Mouse (Mus musculus): ENCODE data around the gene Rffl. TPM values are rescaled to one million over a fixed set of nuclear protein-coding genes. Genes with fewer than 3 reads are reported as not detected.

Gene Rffl
- 10.2 TPM for polyA plus RNA-seq (2014; fragmentation: Illumina TruSeq; extraction: RNeasy Lipid Tissue Mini Kit (QIAGEN cat#74804); ENCODE audit: low replicate concordance)

DNA sequence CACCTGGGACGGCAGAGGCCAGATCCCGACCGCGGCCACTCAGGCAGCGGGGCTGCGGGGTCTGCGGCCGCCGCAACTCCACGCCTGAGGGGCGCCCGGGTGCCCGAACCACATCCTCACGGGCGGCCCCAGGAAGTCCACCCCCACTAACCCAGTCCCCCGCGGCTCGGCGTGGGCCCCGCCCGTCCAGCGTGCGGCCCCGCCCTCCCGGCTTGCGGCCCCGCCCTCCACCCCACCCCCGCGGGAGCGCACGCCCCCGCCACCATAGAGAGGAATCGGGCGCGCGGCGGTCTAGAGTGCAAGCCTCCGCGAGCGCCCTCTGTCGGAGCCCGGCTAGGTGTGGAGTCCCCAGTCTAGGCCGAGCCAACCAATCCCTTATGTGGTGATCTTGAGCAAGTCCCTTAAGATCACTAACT, at the start of gene Rffl:
TSS of gene Rffl (minus strand) at position 180 of the 416 bp plus-strand sequence.

DNA sequence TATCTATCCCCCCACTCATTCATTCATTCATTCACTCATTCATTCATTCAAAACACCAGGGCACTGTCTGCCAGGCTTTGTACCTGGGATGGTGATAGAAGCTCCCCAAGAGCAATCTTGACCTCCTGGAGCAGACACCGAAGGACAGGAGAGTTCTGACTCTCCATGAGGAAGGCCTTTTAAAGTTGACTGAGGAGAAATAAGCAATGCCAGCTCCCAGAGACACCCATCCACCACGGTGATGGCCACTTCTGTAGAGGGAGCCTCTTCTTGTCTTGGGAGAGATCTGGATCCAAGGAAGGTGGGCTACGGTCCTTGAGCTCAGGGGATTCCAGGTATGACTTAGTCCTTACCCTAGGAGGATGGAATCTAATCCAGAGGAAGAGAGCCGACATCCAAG, 39.2 kb upstream of the Rffl start, which contains the start of gene Unc45b:
TSS of gene Unc45b (plus strand) at position 301 of the 400 bp plus-strand sequence.

DNA sequence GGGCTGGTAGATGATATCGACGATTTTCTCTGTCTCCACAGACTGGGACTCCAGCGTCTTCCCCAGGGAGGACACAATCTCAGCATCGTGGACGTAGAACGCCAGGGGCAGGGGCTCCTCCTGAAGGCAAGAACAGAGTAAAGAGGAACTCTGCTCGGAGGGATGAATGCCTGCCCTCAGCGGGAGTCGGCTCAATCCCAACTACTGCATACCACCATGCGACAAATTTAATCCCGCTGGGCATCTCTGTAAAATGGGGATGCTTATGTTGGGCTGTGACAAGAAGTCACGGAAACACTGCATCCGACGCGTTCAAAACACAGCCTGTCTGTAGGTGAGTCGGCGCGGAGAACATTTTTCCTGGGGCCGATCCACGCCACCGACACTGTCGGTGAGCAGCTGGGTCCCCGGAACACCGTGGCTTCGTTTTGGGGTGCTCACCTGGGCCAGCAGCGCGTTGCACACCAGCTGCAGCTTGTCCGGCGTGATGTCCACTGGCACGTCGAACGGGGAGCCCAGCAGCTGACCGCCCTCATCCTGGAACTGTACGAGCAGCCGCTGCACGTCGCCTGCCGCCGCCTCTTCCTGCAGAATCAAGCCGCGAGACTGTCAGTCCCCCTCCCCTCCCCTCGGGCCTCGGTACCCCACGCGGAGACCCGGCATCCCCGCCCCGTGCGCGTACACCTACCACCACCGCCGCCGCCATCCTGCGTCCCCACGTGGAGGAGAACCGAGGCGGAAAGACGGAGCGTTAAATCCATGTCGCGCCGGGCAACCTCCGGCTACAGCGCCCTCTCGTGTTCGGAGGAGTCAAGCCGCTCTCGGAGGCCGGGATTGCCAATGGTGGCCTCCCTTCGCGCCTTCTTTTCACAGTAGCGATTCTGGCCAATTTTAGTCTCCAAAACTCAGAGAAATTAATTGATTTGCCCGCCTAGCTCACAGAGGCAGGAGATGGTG, 36.9 kb upstream of the Rffl start, which contains the start of gene Nle1:
TSS of gene Nle1 (minus strand) at position 761 of the 957 bp plus-strand sequence.

DNA sequence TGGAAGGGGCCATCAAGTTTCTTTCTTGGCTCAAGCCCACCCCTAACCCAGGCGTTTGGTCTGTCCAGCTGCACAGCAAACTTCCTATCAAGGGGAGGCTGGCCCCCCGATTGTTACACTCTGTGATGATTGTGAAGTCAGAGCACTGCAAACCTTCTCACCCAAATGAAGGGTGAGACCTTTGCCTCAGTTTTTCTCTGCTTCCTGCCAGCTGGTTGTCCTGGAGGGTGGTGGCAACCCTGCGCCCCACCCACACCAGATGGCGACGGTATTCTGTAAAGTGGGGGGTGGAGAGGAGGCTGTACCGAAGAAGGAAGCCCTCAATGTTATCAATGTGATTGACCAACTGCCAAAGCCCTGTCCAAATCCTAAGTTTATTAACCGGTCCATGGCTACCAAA, 20.9 kb upstream of the Rffl start, which contains the start of gene Fndc8:
TSS of gene Fndc8 (plus strand) at position 189 of the 400 bp plus-strand sequence.

DNA sequence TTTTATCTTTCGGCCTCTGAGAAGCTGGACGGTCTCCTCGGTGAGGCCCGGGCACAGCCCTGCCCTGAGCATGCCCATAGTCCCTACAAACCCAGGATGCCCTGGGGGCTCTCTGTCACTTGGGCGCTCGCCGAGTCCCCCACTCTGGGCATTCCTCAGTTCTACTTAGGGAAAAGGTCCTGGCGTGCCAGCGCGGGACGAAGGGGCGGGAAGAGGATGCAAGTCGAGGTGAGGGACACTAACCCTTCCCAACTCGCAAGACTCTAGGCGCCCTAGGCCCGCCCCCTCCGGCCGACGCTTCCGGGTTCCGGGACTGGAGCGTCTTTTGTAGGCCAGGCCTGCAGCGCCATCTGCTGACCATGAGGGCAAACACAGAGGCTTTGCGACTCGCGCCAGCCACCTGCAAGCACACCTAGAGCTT, 19.3 kb upstream of the Rffl start, which contains the start of gene Rad51d:
TSS of gene Rad51d (minus strand) at position 273 of the 421 bp plus-strand sequence.

DNA sequence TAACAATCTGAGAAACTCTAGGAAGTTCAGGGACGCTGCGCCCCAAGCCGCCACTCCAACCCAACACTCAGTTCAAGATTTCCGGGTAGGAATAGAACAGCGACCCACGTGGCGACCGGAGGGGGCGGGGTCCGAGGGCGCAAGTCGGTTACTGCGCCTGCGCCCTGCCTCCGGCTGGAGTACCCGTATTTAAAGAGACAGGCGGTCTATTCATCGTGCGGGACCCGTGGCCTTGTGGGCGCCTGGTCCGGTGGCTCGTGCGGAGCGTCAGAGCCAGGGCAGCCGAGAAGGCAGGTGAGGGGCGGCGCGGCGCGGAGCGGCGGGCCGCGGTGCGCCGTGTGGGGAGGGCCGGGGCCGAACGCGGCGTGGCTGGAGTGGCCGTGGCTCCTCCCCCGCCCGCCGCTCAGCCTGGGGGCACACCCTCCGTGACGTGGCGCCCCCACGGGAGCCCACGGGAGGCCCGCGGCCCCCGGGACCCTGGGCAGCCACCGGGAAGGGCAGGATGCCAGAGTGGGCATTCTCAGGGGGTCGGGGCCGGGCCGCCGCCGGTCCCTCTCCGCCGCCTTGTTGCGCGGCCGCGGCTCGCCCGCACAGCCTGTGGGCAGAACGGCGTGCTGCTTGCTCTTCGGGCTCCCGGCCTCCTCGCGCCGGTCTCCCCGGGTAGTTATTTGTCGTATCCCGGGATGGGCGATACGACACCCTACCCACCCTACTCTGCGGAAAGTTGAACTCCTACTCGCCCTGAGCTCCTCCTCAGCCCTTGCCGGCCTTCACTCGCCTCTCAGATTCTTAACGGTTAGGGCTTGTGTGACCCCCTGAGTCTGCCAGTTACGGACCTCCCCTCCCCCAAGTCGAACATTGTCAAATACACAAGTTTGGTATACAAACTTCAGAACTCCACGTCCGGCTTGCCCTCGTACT, 89.8 kb downstream of the Rffl start, which contains the start of gene Lig3:
TSS of gene Lig3 (plus strand) at position 126 of the 921 bp plus-strand sequence.

DNA sequence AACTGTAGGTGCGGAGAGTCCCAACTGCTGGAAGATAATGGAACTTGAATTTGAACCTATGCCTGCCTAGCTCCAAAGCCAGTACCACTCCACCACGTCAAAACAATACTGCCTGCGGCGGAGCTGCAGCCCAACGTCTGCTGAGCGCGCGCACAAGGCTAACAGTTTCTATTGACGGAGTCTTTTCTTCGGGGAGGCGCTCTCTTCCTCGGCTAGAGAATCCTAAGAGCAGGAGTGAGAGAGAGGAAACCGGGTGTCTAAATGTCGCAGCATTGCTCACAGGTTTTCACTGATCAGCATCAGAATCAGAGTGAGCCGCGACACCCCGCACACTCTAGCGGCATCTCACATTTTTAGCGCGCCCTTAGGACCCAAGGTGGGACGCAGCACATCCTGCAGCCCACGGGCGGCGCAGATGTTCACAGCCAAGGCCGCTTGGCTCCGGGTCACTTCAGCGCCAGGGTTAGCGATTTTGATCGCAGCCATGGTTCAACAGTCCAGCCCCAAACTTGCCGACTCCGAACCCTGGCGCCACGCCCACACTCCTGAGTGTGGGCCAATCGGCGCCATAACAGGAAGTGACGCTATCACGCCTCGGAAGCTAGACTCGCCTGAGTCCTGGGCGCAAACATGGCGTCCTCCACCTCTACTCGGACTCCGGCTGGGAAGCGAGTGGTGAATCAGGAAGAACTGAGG, 107.1 kb downstream of the Rffl start, which contains the start of the genes Cct6b and Zfp830:
TSS of gene Cct6b (minus strand) at position 580 of the 696 bp plus-strand sequence.
TSS of gene Zfp830 (plus strand) at position 604 of the 696 bp plus-strand sequence.

Other genes starting within 250 kb of the Rffl start
- 0.63 TPM for gene Cct6b, start 106.9 kb downstream of the Rffl start, polyA plus RNA-seq (2014; fragmentation: Illumina TruSeq; extraction: RNeasy Lipid Tissue Mini Kit (QIAGEN cat#74804); ENCODE audit: low replicate concordance)
- 13.2 TPM for gene Zfp830, start 106.9 kb downstream of the Rffl start, polyA plus RNA-seq (2014; fragmentation: Illumina TruSeq; extraction: RNeasy Lipid Tissue Mini Kit (QIAGEN cat#74804); ENCODE audit: low replicate concordance)
- 17.4 TPM for gene Lig3, start 90.1 kb downstream of the Rffl start, polyA plus RNA-seq (2014; fragmentation: Illumina TruSeq; extraction: RNeasy Lipid Tissue Mini Kit (QIAGEN cat#74804); ENCODE audit: low replicate concordance)
- 4.3 TPM for gene Rad51d, start 19.4 kb upstream of the Rffl start, polyA plus RNA-seq (2014; fragmentation: Illumina TruSeq; extraction: RNeasy Lipid Tissue Mini Kit (QIAGEN cat#74804); ENCODE audit: low replicate concordance)
- not detected for gene Fndc8, start 20.9 kb upstream of the Rffl start, polyA plus RNA-seq (2014; fragmentation: Illumina TruSeq; extraction: RNeasy Lipid Tissue Mini Kit (QIAGEN cat#74804); ENCODE audit: low replicate concordance)
- gene Nle1, start 37.2 kb upstream of the Rffl start, polyA plus RNA-seq (2014; fragmentation: Illumina TruSeq; extraction: RNeasy Lipid Tissue Mini Kit (QIAGEN cat#74804); ENCODE audit: low replicate concordance) = 3.4 TPM
- 0.59 TPM for gene Unc45b, start 39.3 kb upstream of the Rffl start, polyA plus RNA-seq (2014; fragmentation: Illumina TruSeq; extraction: RNeasy Lipid Tissue Mini Kit (QIAGEN cat#74804); ENCODE audit: low replicate concordance)
- 14.2 TPM for gene Slfn5, start 80.1 kb upstream of the Rffl start, polyA plus RNA-seq (2014; fragmentation: Illumina TruSeq; extraction: RNeasy Lipid Tissue Mini Kit (QIAGEN cat#74804); ENCODE audit: low replicate concordance)
- gene Slfn9, start 120.6 kb upstream of the Rffl start, polyA plus RNA-seq (2014; fragmentation: Illumina TruSeq; extraction: RNeasy Lipid Tissue Mini Kit (QIAGEN cat#74804); ENCODE audit: low replicate concordance) = 36.9 TPM
- 6.9 TPM for gene Slfn8, start 149.6 kb upstream of the Rffl start, polyA plus RNA-seq (2014; fragmentation: Illumina TruSeq; extraction: RNeasy Lipid Tissue Mini Kit (QIAGEN cat#74804); ENCODE audit: low replicate concordance)
- gene Slfn2, start 193.9 kb upstream of the Rffl start, polyA plus RNA-seq (2014; fragmentation: Illumina TruSeq; extraction: RNeasy Lipid Tissue Mini Kit (QIAGEN cat#74804); ENCODE audit: low replicate concordance) = 14.3 TPM
- gene Slfn1, start 245.6 kb upstream of the Rffl start, polyA plus RNA-seq (2014; fragmentation: Illumina TruSeq; extraction: RNeasy Lipid Tissue Mini Kit (QIAGEN cat#74804); ENCODE audit: low replicate concordance) = 1.0 TPM

Measured in small intestine, adult 10 weeks (tissue).